ENCODE assay signal across 16 mouse cellular contexts in the genomic region with DNA sequence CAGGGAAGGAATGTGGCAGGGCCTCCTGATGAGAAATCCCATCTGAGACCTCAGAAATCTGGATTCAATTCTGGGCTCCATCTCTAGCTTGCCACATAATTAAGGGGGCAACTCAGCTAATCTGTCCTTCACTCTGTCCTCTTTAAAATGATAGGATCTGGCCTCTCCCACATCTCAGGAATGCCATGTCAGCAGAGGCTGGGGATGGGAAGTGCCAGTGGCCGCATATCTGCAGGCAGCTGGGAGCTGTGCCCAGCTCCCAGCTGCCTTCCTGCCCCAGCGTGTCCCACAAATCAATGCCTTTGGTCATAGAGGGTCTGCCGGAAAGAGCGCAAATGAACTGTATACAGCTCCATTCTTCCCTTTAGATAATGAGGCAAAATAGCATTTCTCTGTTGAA.
"Had no signal": no experiment of that assay in that cellular context is flagged by ENCODE, and none has a peak within 500 bp of the region (broad histone marks: within the 10 kb centered on the region; RNA-seq: fewer than 3 reads in every experiment).

No protein-coding gene starts in this region.

- H3K27ac ChIP-seq: kidney, postnatal 0 days; limb, embryonic 12.5 days; liver, embryonic 13.5 days; macrophage had no signal

- DNase-seq: kidney, adult 11 months; kidney, adult 9 months; kidney, postnatal 36 days; layer of hippocampus, adult 9-11 months; layer of hippocampus, postnatal 36 days; liver; liver, embryonic 13.5 days; liver, postnatal 0 days; right cerebral cortex, adult 18-20 months; right cerebral cortex, postnatal 25 days; thymus, postnatal 36 days had no signal

- H3K4me3 ChIP-seq: limb, embryonic 12.5 days; liver, embryonic 13.5 days; megakaryocyte, embryonic 14.5 days had no signal

- H3K4me1 ChIP-seq: limb, embryonic 12.5 days; liver, embryonic 13.5 days; megakaryocyte, embryonic 14.5 days had no signal

- H3K9me3 ChIP-seq: limb, embryonic 12.5 days; liver, embryonic 13.5 days had no signal

- H3K9ac ChIP-seq: limb, embryonic 12.5 days; liver, embryonic 13.5 days; liver, postnatal 0 days had no signal

- ATAC-seq: liver, postnatal 0 days had no signal

- H3K36me3 ChIP-seq: limb, embryonic 12.5 days; liver, embryonic 13.5 days had no signal

- H3K4me2 ChIP-seq: limb, embryonic 12.5 days; liver, embryonic 13.5 days; midbrain, embryonic 11.5 days had no signal

- H3K27me3 ChIP-seq: limb, embryonic 12.5 days; liver, embryonic 13.5 days had no signal
